Mouse (Mus musculus) C2C12 (cell line): ENCODE results near the gene Hyal3. TPM values are rescaled to one million over a fixed set of nuclear protein-coding genes. Genes with fewer than 3 reads are reported as not detected.

ENCODE experiments used
- H3K27me3 ChIP-seq: one replicate; pipeline ENCODE4 v1.6.1; 2011; ENCODE audit not compliant: control insufficient read depth, insufficient read depth, insufficient read length
- H3K36me3 ChIP-seq: one replicate; pipeline ENCODE4 v1.6.1; 2011; ENCODE audit not compliant: control insufficient read depth, insufficient read depth
- H3K4me3 ChIP-seq: one replicate; pipeline ENCODE4 v1.5.1; 2011; ENCODE audit warnings: mild to moderate bottlenecking, control low read depth; ENCODE audit not compliant: poor library complexity, insufficient read depth, severe bottlenecking
- H3K79me2 ChIP-seq: one replicate; pipeline ENCODE4 v1.6.1; 2011; ENCODE audit not compliant: control insufficient read depth, insufficient read depth
- H3K79me3 ChIP-seq: one replicate; pipeline ENCODE4 v1.6.1; 2011; ENCODE audit warnings: low read depth, control low read depth
- H3ac ChIP-seq: one replicate; pipeline ENCODE3; 2011; ENCODE audit warnings: low read depth; ENCODE audit not compliant: control insufficient read depth, insufficient read length
- CEBPB ChIP-seq: IDR thresholded peaks from one replicate; pipeline ENCODE4 v1.6.1; 2011; ENCODE audit warnings: low read depth, mild to moderate bottlenecking, control low read depth, moderate library complexity
- CTCF ChIP-seq: IDR thresholded peaks from one replicate; pipeline ENCODE4 v1.5.1; 2011; ENCODE audit not compliant: control insufficient read depth, insufficient read depth, insufficient read length
- FOSL1 ChIP-seq: IDR thresholded peaks from one replicate; pipeline ENCODE4 v1.8.0; 2011; ENCODE audit warnings: mild to moderate bottlenecking, low read length; ENCODE audit not compliant: poor library complexity, insufficient read depth, severe bottlenecking
- MAX ChIP-seq: IDR thresholded peaks from one replicate; pipeline ENCODE4 v1.6.1; 2011; ENCODE audit warnings: mild to moderate bottlenecking, control low read depth
- MYOD1 ChIP-seq: IDR thresholded peaks from one replicate; pipeline ENCODE4 v1.6.1; 2011; ENCODE audit warnings: low read depth; ENCODE audit not compliant: control insufficient read depth, insufficient read length
- MYOG ChIP-seq: IDR thresholded peaks from one replicate; pipeline ENCODE4 v1.6.1; 2011; ENCODE audit not compliant: control insufficient read depth, insufficient read length; ENCODE audit errors: extremely low read depth
- USF1 ChIP-seq: IDR thresholded peaks from one replicate; pipeline ENCODE4 v1.6.1; 2011; ENCODE audit warnings: low read depth, mild to moderate bottlenecking, control low read depth, moderate library complexity
- polyA plus RNA-seq: library from polyadenylated mRNA; unstranded; fragments of >200 nt; fragmentation: generic; extraction: Trizol; gene quantifications from one replicate; pipeline ENCODE4 v1.2.1, GENCODE M21; 2012; ENCODE audit warnings: missing spikeins

The Hyal3 gene
- polyA plus RNA-seq, 1 experiment = 0.28 TPM

DNA sequence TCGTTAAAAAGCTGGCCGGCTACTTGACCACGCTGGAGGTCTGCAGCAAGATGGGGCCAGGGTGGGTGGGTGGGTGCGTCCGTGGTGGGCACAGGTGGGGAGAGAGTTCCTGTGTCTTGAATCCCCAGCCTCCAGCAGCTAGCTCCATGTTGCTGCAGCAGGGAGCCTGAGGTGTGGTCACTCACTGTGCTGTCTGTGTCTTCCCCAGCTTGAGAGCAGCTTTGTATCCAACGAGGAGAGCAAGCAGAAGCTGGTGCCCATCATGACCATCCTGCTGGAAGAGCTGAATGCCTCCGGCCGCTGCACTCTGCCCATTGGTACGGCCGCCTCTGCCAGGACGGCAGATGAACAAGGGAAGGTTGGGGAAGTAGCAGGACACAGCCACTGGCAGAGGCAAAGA is 37.3 kb upstream of the Hyal3 start:
- Histone ChIP-seq H3K4me3 (no peak overlapping the region), H3K36me3 (peaks cover 7% of the 10 kb centered on the region), H3K79me3 (no peaks in the 10 kb centered on the region), H3K27me3 (no peaks in the 10 kb centered on the region), H3ac (no peak overlapping the region), H3K79me2 (no peaks in the 10 kb centered on the region)
- TF ChIP-seq MAX (no peak), FOSL1 (no peak), CTCF (no peak), USF1 (no peak), CEBPB (no peak), MYOD1 (no peak), MYOG (no peak)

DNA sequence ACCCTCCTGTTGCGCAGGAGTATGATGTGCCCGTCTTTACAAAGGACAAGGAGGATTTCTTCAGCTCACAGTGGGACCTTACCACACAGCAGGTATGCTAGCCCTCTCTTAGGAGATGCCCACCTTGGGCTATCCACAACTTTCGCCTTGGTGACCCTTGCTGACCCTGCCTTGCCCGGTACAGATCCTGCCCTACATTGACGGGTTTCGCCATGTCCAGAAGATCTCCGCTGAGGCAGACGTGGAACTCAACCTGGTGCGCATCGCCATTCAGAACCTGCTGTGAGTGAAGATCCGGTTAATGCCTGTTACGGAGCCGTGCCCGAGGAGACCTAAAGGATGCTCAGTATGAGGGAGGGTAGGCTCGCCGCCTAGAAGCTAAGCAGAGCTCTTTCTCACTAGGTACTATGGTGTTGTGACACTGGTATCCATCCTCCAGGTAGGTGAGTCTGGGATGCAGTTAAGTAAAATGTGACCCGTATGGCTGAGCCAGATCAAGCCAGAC is 36.4 kb upstream of the Hyal3 start:
- TF ChIP-seq CEBPB = no peak
- TF ChIP-seq FOSL1 = no peak
- no peak for TF ChIP-seq USF1
- TF ChIP-seq MYOD1 = no peak
- no peak for TF ChIP-seq MAX
- no peak for TF ChIP-seq CTCF
- TF ChIP-seq MYOG = no peak
- no peak overlapping the region for H3K4me3 ChIP-seq
- no peaks in the 10 kb centered on the region for H3K27me3 ChIP-seq
- H3ac ChIP-seq = no peak overlapping the region
- H3K79me3 ChIP-seq = no peaks in the 10 kb centered on the region
- no peaks in the 10 kb centered on the region for H3K36me3 ChIP-seq
- H3K79me2 ChIP-seq = no peaks in the 10 kb centered on the region

DNA sequence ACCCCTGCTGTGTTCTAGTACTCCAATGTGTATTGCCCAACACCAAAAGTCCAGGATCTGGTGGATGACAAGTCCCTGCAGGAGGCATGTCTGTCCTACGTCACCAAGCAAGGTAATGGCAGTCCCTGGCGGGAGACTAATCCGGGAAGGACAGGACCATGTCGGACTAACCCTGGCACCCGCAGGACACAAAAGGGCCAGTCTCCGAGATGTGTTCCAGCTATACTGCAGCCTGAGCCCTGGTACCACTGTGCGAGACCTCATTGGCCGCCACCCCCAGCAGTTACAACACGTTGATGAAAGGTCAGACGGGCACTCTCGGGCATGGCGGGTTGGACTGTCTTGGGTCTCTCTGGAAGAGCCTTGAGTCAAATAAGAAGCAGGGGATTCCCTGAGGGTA is 35.9 kb upstream of the Hyal3 start:
- no peaks in the 10 kb centered on the region for H3K79me3 ChIP-seq
- no peaks in the 10 kb centered on the region for H3K79me2 ChIP-seq
- no peaks in the 10 kb centered on the region for H3K27me3 ChIP-seq
- H3K36me3 ChIP-seq = no peaks in the 10 kb centered on the region
- no peak overlapping the region for H3ac ChIP-seq
- no peak overlapping the region for H3K4me3 ChIP-seq
- no peak for TF ChIP-seq CTCF
- no peak for TF ChIP-seq CEBPB
- no peak for TF ChIP-seq USF1
- TF ChIP-seq MYOG = no peak
- no peak for TF ChIP-seq FOSL1
- no peak for TF ChIP-seq MAX
- TF ChIP-seq MYOD1 = no peak

DNA sequence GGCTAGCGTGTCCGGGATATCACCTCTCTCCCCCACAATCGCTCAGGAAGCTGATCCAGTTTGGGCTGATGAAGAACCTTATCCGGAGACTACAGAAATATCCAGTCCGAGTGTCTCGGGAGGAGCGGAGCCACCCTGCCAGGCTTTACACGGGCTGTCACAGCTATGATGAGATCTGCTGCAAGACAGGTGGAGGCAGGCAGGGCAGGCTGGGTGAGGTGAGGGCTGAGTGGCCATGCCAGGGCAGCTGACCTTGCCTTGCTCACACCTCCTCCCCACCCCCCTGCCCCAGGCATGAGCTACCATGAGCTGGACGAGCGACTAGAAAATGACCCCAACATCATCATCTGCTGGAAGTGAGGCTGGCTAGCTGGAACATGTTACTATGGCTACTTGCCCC is 35.4 kb upstream of the Hyal3 start:
- H3K36me3 ChIP-seq = no peaks in the 10 kb centered on the region
- H3ac ChIP-seq = no peak overlapping the region
- H3K79me2 ChIP-seq = no peaks in the 10 kb centered on the region
- H3K4me3 ChIP-seq = no peak overlapping the region
- H3K79me3 ChIP-seq = no peaks in the 10 kb centered on the region
- no peaks in the 10 kb centered on the region for H3K27me3 ChIP-seq
- TF ChIP-seq CEBPB = no peak
- TF ChIP-seq MAX = no peak
- no peak for TF ChIP-seq MYOD1
- no peak for TF ChIP-seq USF1
- no peak for TF ChIP-seq MYOG

DNA sequence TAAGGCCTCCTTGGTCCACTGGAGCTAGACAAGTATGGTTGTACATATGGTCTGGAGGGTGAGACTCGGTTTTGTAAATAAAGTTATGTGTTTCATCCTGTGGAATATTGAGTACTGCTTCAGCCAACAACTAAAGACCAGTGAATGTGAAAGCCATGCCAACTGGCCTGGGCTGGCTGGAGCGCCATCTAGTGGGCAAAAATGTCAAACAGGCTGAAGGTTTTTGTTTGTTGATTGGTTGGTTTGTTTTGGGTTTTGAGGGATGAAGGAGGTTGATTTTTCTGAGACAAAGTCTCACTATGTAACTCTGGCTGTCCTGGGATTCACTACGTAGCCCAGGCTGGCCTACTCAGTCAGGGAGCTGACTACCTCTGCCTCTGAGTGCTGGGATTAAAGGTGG is 35.0 kb upstream of the Hyal3 start:
- H3K4me3 ChIP-seq = no peak overlapping the region
- no peak overlapping the region for H3ac ChIP-seq
- no peaks in the 10 kb centered on the region for H3K27me3 ChIP-seq
- no peaks in the 10 kb centered on the region for H3K79me3 ChIP-seq
- TF ChIP-seq CTCF = peak; percentile 36
- TF ChIP-seq MYOG = no peak
- no peaks in the 10 kb centered on the region for H3K36me3 ChIP-seq
- H3K79me2 ChIP-seq = no peaks in the 10 kb centered on the region

DNA sequence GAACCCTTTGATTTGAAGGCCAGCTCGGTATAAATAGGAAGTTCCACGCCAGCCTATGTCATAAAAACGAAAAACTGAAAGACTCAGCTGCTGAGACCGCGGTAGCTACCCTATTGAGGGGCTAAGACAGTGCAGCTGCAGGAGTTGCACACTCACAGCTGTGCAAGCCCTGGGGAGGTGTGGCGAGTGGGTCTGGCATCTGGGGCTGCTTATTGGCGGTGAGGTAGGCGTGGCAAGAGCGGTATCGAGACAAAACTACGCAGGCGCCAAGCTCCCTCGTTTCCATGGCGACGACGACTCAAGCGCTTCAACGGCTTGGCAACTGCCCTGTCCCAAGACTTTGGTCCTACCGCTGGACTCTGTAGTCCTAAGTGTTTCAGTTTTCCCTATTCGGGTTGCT is 33.6 kb upstream of the Hyal3 start, which contains the start of gene Zmynd10:
Gene Zmynd10, plus strand, starts transcription at position 273 of the 400 bp plus-strand sequence.
- no peaks in the 10 kb centered on the region for H3K27me3 ChIP-seq

More for the DNA sequence above, 33.6 kb upstream of the Hyal3 start, which contains the start of gene Zmynd10:
- H3K36me3 ChIP-seq = no peaks in the 10 kb centered on the region
- peaks cover 5% of the 10 kb centered on the region for H3K79me2 ChIP-seq
- no peak within 1 kb of the TSS for H3ac ChIP-seq
- H3K79me3 ChIP-seq = no peaks in the 10 kb centered on the region
- no peak for TF ChIP-seq FOSL1
- TF ChIP-seq MAX = no peak
- no peak for TF ChIP-seq CEBPB
- TF ChIP-seq MYOG = no peak
- TF ChIP-seq MYOD1 = no peak
- no peak for TF ChIP-seq USF1
- no peak for TF ChIP-seq CTCF
- H3K4me3 ChIP-seq = no peak within 1 kb of the TSS
